Mouse (Mus musculus): ENCODE data around the gene Il27ra.

Gene Il27ra

GRCm38 (mm10) chr8:84042066-84042947, at the start of gene Il27ra:
TSS of gene Il27ra (minus strand) at chr8:84042589.
- DNase-seq (ENCODE audit: low spot score): no peak

DNA sequence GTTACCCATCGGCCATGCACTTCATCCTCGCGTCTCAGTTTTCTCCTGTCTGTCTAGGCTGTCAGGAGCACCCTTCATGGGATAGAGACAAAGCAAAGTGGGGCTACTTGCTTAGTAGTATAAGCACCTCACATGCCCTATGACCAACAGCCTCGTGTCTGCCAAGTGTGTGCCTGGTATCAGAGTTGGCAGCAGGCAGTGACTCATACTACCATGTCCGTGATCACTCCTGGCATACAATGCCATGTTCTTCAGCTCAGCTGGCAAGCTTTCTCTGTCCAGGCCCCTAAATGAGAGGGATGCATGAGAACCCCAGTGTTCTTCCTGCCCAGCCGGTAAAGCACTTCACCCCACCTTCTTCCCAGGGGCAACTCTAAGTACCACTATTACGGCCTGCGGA, 48.2 kb upstream of the Il27ra start:
- DNase-seq (ENCODE audit: low spot score): no peak

- DNase-seq (ENCODE audit: low spot score): no peak
Measured at GRCm38 (mm10) chr8:84089277-84089676, 46.9 kb upstream of the Il27ra start.

DNA sequence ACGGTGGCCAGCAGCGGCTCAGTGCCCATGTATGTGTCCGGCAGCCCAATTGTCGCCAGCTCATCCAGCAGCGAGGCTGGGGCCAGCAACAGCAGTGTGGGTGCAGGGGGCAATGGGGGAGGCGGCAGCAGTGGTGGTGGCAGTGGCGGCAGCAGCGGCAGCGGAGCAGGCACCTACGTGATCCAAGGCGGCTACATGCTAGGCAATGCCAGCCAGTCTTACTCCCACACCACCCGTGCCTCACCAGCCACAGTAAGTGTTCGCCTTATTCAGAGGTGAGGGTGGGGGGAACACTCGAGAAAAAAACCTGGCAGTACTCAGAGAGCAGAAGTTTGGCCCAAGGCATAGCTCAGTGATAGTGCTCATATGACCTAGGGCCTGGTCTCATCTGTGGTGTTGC, 45.4 kb upstream of the Il27ra start:
- DNase-seq (ENCODE audit: low spot score): no peak

DNA sequence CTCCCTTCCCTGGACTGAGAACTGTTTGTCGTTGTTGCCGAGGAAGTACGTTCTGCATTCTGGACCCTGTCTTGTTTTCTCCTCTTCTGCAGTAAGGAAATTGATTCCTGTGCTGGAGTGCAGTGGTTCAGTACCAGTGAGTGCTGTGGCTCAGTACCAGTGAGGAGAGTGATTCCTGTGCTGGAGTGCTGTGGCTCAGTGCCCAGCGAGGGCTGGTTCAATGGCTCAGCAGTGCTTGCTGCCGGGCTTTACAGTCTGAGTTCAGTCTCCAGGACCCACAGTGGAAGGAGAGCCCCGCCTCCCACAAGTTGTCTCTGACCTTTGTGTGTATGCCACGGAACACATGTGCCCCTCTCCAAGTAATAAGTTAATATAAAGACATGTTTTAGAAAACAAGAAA, 44.8 kb upstream of the Il27ra start:
- DNase-seq (ENCODE audit: low spot score): no peak

DNA sequence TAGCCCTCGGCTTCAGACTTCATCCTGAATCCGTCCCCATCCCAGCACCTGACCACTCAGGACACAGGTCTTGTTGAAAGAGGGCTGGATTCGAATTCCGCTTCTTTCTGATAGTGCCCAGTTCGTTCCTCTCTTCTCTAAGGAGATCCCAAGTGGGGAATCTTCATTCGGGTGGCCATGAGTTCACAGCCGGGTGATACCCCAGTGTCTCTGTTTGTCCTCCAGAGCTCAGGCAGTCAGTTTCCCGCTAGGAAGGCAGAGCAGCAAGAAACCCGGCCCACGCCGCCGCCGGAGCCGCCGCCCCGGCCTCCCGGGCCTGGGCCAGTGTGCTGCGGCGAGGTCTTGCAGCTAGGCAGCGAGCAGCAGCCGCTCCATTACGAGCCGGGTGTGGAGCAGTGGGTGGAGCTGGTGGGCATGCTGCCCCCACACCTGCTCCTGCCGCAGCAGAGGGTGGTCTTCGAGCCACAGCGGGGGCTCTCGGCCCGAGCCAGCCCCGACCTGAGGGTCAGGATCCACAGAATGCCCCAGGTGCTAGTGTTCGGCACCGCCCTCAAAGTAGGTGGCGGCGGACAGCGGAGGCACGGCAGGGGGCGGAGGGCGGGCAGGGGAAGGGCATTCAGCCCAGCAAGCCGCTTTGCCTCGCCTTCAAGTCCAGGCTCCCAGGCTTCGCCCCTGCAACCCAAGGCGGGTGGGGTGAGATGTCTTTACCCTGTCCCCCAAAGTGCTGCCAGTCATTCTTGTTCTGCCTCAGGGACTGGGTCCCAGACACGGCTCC, 42.1 kb upstream of the Il27ra start:
- DNase-seq (ENCODE audit: low spot score): no peak

GRCm38 (mm10) chr8:84083829-84084241, 41.4 kb upstream of the Il27ra start:
- DNase-seq (ENCODE audit: low spot score): no peak

- no peak for DNase-seq (ENCODE audit: low spot score)
Measured at GRCm38 (mm10) chr8:84079206-84079605, 36.8 kb upstream of the Il27ra start.

DNA sequence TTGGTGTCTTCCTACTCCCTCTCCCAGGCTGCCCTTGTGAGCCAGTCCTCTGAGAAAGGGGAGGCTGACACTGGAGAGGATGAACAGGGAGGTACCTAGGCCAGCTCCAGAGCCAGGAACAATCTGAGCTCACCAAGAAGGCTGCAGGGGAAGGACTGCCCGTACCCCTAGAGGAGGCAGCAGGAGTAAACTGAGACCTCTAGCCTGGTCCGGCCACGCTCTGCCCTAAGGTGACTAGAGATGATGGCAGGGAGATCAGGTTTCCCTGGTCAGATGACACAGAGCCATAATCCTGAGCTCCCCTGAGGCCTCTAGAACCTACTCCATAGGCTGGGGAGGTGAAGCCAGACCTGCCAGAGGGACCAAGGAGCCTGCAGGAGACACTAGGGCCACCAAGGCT, 34.5 kb upstream of the Il27ra start:
- DNase-seq (ENCODE audit: low spot score): no peak

- DNase-seq (ENCODE audit: low spot score): no peak
Measured at GRCm38 (mm10) chr8:84076412-84076811, 34.0 kb upstream of the Il27ra start.

GRCm38 (mm10) chr8:84073230-84073976, 31.0 kb upstream of the Il27ra start:
- no peak for DNase-seq (ENCODE audit: low spot score)

GRCm38 (mm10) chr8:84072321-84072720, 29.9 kb upstream of the Il27ra start:
- no peak for DNase-seq (ENCODE audit: low spot score)

GRCm38 (mm10) chr8:84071921-84072320, 29.5 kb upstream of the Il27ra start:
- DNase-seq (ENCODE audit: low spot score): no peak

GRCm38 (mm10) chr8:84070667-84071066, 28.3 kb upstream of the Il27ra start:
- DNase-seq (ENCODE audit: low spot score): no peak

GRCm38 (mm10) chr8:84070241-84070640, 27.9 kb upstream of the Il27ra start:
- no peak for DNase-seq (ENCODE audit: low spot score)

GRCm38 (mm10) chr8:84069750-84070149, 27.4 kb upstream of the Il27ra start:
- no peak for DNase-seq (ENCODE audit: low spot score)

DNA sequence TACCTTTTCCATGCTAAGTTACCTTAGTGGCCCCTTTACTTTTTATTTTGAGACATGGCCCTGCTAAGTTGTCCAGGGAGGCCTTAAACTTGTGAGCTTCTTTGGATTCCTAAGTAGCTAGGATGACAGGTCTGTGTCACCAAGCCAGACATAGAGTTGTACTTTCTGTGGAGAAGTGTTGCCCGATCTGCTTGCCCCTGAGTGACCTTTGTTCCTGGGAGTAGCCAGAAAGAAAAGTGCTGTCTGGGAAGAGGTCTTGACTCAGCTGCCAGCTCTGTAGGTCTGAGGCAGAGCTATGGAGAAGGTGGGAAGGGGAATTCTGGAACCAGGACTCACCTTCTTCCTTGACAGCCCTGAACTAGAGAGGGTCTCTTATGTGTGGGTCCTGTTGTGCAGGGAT, 26.8 kb upstream of the Il27ra start:
- DNase-seq (ENCODE audit: low spot score): no peak

GRCm38 (mm10) chr8:84068316-84069035, 26.1 kb upstream of the Il27ra start:
- no peak for DNase-seq (ENCODE audit: low spot score)

DNA sequence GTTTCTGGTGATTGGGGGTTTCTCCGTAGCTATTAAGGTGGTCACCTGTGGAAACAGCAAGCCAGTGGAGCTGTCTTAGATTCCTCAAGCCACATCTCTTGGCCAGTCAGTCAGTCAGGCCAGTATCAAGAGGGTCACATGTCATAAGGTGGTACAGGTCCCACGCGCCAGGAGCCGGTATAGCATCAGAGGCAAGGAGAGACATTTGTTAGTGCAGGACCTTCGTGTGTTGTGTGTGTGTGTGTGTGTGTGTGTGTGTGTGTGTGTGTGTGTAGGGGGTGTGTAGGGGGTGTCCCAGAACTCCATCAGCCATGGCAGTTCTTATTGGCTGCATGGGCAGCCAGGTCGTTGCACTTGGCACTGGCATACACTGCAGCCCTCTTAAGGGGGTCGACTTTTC, 25.5 kb upstream of the Il27ra start:
- DNase-seq (ENCODE audit: low spot score): no peak

DNA sequence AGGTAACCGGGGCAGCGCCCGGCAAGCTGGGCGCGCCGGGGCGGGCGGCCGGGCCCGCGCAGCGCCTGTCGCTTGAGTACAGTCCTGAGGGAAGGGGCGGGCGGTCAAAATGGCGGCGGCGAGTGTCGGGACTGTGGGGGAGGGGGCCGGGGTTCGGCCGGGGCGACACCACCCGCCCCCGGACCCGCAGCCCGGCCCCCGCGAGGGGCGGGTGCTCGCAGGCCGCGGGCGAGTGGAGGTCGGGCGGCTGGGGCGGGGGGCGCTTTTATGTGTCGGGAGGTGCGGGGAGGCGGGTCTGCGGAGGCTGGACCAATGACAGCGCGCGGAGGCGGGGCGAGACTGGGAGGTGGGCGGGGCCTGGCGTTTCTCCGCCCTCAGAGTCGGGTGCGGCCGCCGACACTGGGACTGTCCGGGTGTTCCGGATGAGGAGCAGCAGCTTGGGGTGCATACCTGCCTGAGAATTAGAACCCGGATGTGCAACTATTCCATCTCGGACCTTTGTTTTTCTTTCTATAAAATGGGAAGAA, 24.7 kb upstream of the Il27ra start:
- peak; percentile 96 for DNase-seq (ENCODE audit: low spot score)

GRCm38 (mm10) chr8:84066291-84066930, 24.0 kb upstream of the Il27ra start, which contains the start of gene Rfx1:
TSS of gene Rfx1 (plus strand) at chr8:84066834.
- DNase-seq (ENCODE audit: low spot score): peak; percentile 94

Data from urinary bladder, postnatal 10 days (tissue).